Mouse (Mus musculus) spleen, adult 12 weeks (tissue): ENCODE results near the gene Mamld1.

Experiments used
- DNase-seq: peaks from one replicate; pipeline ENCODE4 v3.0.0; 2022; ENCODE audit warnings: low spot score

Mamld1 gene

GRCm38 (mm10) chrX:71141390-71141789, 91.3 kb downstream of the Mamld1 start:
- DNase-seq = no peak

- no peak for DNase-seq
Observed at GRCm38 (mm10) chrX:71149441-71150050, 99.5 kb downstream of the Mamld1 start.

DNA sequence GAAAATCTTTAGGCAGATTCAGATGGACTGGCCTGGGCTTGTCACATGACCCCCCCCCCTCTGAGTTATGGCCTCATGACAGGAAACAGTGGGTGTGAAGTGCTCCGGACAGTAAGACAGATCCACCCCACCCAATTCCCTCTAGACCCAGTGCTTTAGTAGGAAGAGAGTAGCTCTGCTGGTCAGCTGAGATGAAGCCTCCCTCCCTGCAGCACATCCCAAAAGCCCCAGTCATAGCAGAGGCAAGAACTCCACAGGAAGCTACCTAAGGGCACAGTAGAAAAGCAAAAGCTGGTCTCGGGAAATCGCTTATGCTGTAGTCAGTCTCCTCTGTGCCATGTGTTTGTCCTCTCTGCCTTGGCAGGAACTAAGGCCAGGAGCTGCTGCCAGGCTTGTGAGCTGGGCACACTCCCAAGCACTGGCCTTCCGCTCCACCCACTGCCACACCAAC, 100.5 kb downstream of the Mamld1 start:
- DNase-seq = no peak

GRCm38 (mm10) chrX:71181526-71181925, 131.5 kb downstream of the Mamld1 start:
- no peak for DNase-seq

DNA sequence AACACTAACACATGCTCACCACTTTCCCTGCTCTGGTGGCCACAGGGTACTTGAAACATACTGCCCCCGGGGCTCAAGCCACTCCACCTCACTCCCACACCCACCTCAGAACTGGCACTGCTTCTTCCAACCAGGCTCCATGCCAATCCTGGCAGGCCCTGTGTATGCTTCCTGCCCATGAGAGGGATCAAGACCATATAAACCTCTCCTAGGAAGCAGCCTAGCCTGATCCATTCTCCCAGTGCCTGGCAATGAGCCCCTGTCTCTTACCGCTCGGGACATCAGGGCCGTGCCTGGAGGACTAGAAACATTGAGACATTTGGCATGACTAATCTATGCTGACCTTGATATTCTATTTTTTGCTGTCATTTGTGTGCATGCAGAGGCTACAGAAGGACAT, 133.6 kb downstream of the Mamld1 start:
- no peak for DNase-seq

DNA sequence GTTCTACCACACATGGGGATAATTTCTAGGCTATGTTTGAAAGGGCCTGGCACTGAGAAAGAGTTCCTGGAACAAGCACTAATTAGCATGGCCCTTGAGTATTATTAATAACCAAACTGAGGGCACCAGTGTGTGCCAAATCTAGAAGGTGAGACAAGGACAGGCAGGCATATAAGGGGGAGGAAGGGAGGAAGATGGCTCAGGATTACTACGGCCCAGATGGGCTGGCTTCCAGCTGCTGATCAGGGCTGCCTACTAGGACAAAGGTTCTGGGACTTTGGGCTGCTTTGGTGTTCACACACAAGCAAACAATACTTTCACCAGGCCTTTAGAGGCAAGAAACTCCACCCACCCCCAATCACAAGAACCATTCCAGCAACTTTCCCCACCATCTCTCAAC, 136.3 kb downstream of the Mamld1 start:
- DNase-seq = no peak

GRCm38 (mm10) chrX:71204776-71205175, 154.7 kb downstream of the Mamld1 start:
- no peak for DNase-seq
